Mouse (Mus musculus): ENCODE data around the gene Slc22a14.

DNA sequence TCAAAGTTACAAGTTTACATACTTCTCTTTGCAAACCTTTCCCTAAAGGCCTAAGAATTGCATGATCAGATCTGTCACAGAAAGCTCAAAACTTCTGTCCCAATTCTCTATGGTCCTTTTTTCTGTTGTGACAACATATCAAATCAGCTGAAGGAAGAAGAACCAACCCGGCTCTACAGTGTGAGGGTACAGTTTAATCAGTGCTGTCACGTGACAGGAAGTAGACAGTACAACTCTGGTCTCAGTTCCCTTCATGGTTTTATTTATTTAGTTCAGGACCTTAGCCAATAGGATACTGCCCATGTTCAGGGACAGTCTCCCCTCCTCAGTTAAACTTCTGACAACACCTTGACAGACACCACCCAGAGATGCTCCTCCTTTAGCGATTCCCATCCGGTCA lies 145.1 kb downstream of the Slc22a14 start:
- TF ChIP-seq CTCF (IDR thresholded peaks at IDR 0.05; ENCODE audit: borderline replicate concordance, extremely low read depth, insufficient read depth, insufficient read length) (no peak), POLR2A (IDR thresholded peaks at IDR 0.05; ENCODE audit: borderline replicate concordance, extremely low read depth, insufficient read depth, insufficient read length, poor library complexity, severe bottlenecking) (no peak)

Data from brain, embryonic 14.5 days (tissue).